Mouse (Mus musculus) bone marrow macrophage, adult 2 months (primary cell): ENCODE results near the gene Fdxr. TPM values are rescaled to one million over a fixed set of nuclear protein-coding genes. Genes with fewer than 3 reads are reported as not detected.

ENCODE experiments used
- H3K27ac ChIP-seq: 2 replicates; pipeline ENCODE4 v1.5.1; 2012; ENCODE audit warnings: low read depth, low read length; ENCODE audit not compliant: insufficient read depth
- H3K4me1 ChIP-seq: 2 replicates; pipeline ENCODE4 v1.6.1; 2012; ENCODE audit warnings: low read length; ENCODE audit not compliant: control insufficient read depth, insufficient read depth
- H3K4me3 ChIP-seq: 2 replicates; pipeline ENCODE4 v1.5.1; 2012; ENCODE audit warnings: mild to moderate bottlenecking, low read length, moderate library complexity; ENCODE audit not compliant: insufficient read depth
- CTCF ChIP-seq: IDR thresholded peaks from 2 replicates; pipeline ENCODE4 v1.5.1; 2012; ENCODE audit warnings: low read depth, mild to moderate bottlenecking, low read length, moderate library complexity
- POLR2A ChIP-seq: IDR thresholded peaks from 2 replicates; pipeline ENCODE4 v1.6.1; 2012; ENCODE audit warnings: mild to moderate bottlenecking, low read depth, low read length, borderline replicate concordance
- polyA plus RNA-seq: library from polyadenylated mRNA; stranded (reverse); fragments of >200 nt; gene quantifications from 2 replicates; pipeline ENCODE4 v1.2.4, GENCODE M21; 2012; ENCODE audit not compliant: missing spikeins, insufficient read depth, insufficient read length

Gene Fdxr
- polyA plus RNA-seq, 1 experiment: 7.8 TPM

DNA sequence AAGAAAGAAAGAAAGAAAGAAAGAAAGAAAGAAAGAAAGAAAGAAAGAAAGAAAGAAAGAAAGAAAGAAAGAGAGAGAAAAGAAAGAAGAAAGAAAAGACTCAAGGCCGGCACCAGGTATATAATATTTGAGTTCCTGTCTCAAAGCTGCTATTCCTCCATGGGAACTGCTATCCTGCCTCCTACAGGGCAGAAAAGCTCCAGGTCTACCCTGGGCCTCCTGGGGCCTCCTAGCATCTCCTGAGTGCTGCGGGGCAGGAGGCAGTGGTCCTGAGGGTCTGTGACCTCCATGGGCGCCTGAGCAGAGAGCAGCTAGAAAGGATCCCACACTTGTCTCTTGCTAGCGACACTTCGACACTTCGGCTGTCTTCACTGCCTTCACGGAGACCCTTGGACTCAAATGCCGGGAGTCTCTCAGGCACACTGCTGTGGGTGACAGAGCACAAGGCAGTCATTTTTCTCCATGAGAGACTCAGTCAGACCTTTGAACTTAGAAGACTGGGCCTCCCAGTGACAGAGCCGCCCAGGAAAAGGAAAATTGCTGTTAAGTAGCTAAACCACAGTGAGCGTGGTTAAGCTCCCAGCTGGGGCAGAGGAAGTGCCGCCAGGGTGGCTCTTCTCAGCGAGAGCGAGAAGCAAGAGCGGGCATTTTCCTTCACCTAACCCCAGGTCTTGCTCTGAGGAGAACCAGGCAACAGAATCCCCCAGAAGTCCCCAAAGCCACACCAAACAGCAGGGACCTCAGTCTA is 45.5 kb downstream of the Fdxr start:
- TF ChIP-seq CTCF (no peak), POLR2A (no peak)
- H3K4me3 ChIP-seq: no peak overlapping the region
- peaks cover 6% of the 10 kb centered on the region for H3K4me1 ChIP-seq
- H3K27ac ChIP-seq: no peak overlapping the region

DNA sequence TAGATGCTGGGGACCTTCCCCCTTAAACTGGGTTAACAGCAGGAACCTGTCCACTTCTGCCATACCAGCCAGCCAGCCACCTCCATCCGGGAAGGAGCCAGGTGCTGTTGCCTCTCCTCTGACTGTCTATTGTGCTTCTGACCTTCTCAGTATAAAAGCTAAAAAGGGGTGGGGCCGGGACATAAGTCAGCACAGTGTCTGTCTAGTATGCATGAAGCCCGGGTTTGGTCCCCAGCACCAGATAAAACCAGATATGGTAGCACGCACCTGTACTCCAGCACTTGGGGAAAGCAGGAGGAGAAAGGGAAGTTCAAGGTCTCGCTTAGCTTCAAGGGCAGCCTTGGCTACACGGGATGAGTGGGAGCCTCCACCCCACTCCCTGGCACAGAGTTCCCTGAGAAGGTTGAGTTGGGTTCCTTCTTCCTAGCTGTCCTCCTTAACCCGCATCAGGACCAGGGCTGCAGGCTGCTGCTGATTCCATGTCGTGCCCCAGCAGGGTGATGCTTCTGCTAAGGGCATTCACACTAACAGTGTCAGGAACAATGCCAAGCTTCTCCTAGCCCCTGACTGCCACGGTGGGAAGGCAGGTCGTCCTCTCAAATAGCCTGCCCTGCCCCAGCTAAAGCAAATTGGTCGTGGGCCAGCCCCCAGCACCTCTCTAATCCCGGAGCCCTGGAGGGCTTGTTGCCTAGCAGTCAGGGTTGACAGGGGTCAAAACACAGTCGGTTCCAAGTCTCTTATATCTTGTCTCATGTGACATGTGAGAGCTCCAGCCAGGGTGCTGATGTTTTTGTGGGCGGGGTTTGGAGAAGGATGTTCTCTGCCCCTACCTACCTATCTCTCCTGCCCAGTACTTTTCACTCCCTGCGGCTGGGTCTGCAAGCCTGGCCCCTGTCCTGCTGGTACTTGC is 47.6 kb downstream of the Fdxr start:
- H3K4me1 ChIP-seq: peaks cover 6% of the 10 kb centered on the region
- H3K4me3 ChIP-seq: no peak overlapping the region
- H3K27ac ChIP-seq: no peak overlapping the region
- TF ChIP-seq CTCF (no peak), POLR2A (no peak)

DNA sequence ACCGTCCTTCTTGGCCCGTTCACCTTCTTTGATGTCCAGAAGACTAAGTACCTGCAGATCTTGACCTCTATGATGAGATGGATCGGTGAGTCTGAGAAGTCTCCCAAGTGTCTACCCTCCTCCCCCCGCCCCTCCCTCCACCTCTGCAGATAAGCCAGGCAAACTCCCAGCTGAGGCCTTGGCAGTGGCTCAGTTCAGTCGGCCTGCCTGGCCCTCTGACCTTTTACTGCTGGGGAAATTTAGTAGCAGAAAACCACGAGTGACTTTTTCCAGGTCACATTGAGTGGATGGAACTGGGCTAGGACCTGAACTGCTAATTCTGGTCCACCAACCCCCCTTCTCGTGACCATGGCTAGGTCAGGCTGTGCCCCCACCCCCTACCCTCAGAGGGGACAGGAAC is 48.4 kb downstream of the Fdxr start:
- Histone ChIP-seq H3K4me3 (no peak overlapping the region), H3K27ac (no peak overlapping the region), H3K4me1 (peaks cover 6% of the 10 kb centered on the region)
- TF ChIP-seq CTCF (no peak), POLR2A (no peak)

DNA sequence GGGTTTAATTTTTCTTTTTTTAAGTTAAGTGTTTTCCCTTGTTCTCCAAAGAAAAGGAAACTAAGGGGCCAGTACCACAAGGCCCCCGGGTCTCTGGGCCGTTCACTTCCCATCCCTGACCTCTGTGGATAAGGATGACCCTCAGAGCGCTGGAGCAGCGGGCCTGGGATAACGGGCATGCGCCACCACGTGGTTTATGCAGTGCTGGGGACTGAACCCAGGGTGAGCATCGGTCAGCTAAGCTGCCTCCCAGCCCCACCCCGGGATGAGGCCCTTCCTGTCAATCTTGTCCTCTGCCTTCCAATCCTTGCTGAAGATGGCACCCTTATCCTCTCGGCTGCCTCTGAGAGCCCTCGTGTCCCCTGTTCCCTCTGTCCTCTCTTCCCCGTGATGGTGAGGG is 49.2 kb downstream of the Fdxr start:
- Histone ChIP-seq H3K27ac (no peak overlapping the region), H3K4me1 (peaks cover 6% of the 10 kb centered on the region), H3K4me3 (no peak overlapping the region)
- TF ChIP-seq CTCF (no peak), POLR2A (no peak)

DNA sequence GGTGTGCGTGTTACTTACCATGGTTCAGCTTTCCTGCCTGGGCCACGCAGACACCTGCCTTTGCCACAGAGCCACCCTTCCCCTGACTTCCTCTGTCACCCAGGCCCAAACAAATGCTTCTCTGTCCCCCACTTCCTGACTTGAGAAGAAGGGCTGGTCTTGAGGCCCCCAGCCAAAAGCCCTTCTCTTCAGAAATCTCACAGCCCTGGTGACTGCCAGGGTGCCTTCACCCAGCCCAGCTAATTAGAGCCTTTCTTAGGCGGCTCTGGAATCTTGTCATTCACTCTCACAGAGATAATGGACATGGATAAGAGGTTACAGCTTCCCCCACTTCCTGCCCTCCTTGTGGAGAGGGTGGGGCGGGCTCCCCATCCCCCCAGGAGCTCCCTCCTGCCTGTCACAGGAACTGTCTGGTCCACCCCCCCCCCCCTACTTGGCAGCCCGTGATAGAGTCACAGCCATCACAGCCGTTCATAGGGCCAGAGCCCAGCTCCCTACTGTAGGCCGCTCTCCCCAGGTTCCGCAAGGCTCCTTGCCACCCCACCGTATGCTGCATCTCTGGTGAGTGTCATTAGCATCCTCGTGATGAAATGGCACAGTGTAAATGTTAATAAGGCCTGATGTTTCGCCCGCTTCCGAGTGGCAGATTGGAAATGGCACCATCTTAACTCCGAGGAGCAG is 49.9 kb downstream of the Fdxr start:
- Histone ChIP-seq H3K4me3 (no peak overlapping the region), H3K4me1 (peaks cover 6% of the 10 kb centered on the region), H3K27ac (no peak overlapping the region)
- no peak for TF ChIP-seq CTCF

DNA sequence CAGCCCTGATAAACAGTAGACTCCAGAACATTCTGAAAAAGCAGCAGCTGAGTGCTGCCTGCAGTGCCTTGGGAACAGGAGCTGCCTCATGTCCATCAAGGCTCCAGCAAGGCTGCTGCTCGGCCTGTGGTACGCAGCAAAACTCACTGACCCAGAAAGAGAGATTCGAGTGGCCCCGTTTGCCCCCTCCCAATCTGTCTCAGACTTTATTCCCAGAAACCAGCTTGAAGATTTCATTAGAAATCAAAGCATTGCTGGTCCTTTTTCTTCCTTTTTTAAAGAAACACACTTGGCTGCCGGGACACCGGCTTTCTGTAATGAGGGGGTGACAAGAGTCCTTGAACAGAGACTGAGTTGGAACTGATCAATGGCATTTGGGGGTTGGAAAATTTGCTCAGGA is 51.5 kb downstream of the Fdxr start:
- TF ChIP-seq CTCF (no peak; the same call in 1 of the 2 replicates), POLR2A (no peak)
- Histone ChIP-seq H3K4me3 (no peak overlapping the region), H3K4me1 (no peaks in the 10 kb centered on the region), H3K27ac (no peak overlapping the region)

DNA sequence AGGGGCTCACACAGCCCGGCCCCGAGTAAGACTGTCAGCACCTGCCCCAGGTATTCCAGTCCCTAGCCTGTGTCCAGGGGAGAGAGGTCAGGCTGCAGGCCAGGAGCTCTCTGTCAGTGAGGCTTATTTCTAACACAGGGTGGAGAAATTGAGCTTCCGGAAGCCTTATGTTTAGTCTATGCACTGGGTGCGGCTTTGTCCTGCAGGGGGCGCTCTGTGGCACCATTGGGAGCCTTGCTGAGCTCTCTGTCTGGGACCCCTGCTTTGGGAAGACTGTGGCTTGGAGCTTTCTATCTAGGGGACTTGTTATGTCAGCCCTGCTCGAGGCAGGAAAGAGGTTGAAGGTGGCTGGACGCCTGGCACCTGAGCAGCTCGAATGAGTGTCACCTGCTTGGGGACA is 52.0 kb downstream of the Fdxr start:
- Histone ChIP-seq H3K27ac (no peak overlapping the region), H3K4me1 (no peaks in the 10 kb centered on the region), H3K4me3 (no peak overlapping the region)
- TF ChIP-seq POLR2A: no peak
- peak; percentile 91 for TF ChIP-seq CTCF

DNA sequence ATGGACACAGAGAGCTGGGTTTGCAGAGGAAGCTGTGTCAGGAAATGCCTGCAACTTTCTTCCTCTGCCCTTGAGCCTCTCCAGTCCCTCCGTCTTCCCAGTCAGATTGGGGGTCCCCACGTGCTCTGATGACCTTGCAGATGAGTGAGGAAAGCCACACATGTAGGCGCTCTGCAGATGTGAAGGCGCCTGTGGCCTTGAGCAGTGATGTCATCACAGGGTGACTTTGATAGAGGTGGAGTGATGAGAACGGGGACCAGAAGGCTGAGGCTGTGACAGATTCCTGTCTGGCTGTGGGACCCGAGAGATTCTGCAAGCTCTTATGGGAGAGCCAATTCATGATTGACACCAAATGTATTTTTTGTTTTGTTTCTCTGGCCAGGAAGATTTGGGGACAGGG is 53.0 kb downstream of the Fdxr start:
- no peak for TF ChIP-seq CTCF
- TF ChIP-seq POLR2A: no peak
- no peak overlapping the region for H3K27ac ChIP-seq
- H3K4me1 ChIP-seq: no peaks in the 10 kb centered on the region
- no peak overlapping the region for H3K4me3 ChIP-seq

DNA sequence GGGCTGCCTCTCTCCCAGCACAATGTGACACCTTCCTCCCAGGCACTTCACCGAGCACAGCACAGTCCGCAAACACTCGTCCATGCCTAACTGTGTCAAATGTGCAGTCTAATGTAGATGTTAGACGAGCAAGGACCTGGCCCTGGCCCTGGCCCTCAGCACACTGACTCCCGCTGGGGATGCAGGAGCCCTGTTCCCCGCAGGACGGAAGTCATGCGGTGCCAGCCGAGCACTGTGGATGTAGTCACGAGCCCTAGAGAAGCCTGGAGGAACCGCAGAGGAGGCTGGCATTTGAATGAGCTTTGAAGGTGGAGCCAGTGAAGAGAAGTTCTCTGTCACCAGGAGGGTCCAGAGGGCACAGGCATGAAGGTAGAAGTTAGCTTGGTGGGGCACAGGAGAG is 53.4 kb downstream of the Fdxr start:
- Histone ChIP-seq H3K27ac (no peak overlapping the region), H3K4me3 (no peak overlapping the region), H3K4me1 (no peaks in the 10 kb centered on the region)
- TF ChIP-seq POLR2A (no peak), CTCF (no peak)
